Mouse (Mus musculus): ENCODE results near the gene Gpx3.
A peak's percentile ranks its signal among the peaks of the same experiment; 100 is the strongest.
"Not testable (repeated sequence)": the region's sequence is repeated elsewhere in the genome, so short reads cannot be mapped to it uniquely, and the experiment has no call there.

The Gpx3 gene

GRCm38 (mm10) chr11:54902333-54903323 lies at the start of gene Gpx3:
TSS of gene Gpx3 (plus strand) at chr11:54902453.
- H3K36me3 ChIP-seq (ENCODE audit: control insufficient read depth, insufficient read depth, low read length, poor library complexity, severe bottlenecking) = no peaks in the 10 kb centered on the region
- DNase-seq (ENCODE audit: low read depth, low spot score) = no peak
- no peaks in the 10 kb centered on the region for H3K27me3 ChIP-seq (ENCODE audit: control insufficient read depth, insufficient read depth, low read length, poor library complexity, severe bottlenecking)

- not testable (repeated sequence) for DNase-seq (ENCODE audit: low read depth, low spot score); H3K27me3 ChIP-seq (ENCODE audit: control insufficient read depth, insufficient read depth, low read length, poor library complexity, severe bottlenecking); H3K36me3 ChIP-seq (ENCODE audit: control insufficient read depth, insufficient read depth, low read length, poor library complexity, severe bottlenecking)
Measured at GRCm38 (mm10) chr11:54858880-54859279, 43.4 kb upstream of the Gpx3 start.

GRCm38 (mm10) chr11:54859322-54860165 lies 42.7 kb upstream of the Gpx3 start:
- DNase-seq (ENCODE audit: low read depth, low spot score) = peak; percentile 68
- Histone ChIP-seq H3K27me3 (ENCODE audit: control insufficient read depth, insufficient read depth, low read length, poor library complexity, severe bottlenecking) (no peaks in the 10 kb centered on the region), H3K36me3 (ENCODE audit: control insufficient read depth, insufficient read depth, low read length, poor library complexity, severe bottlenecking) (no peaks in the 10 kb centered on the region)

GRCm38 (mm10) chr11:54860256-54861038 lies 41.8 kb upstream of the Gpx3 start, which contains the start of gene Lyrm7:
TSS of gene Lyrm7 (minus strand) at chr11:54860916.
- Histone ChIP-seq H3K36me3 (ENCODE audit: control insufficient read depth, insufficient read depth, low read length, poor library complexity, severe bottlenecking) (no peaks in the 10 kb centered on the region), H3K27me3 (ENCODE audit: control insufficient read depth, insufficient read depth, low read length, poor library complexity, severe bottlenecking) (no peaks in the 10 kb centered on the region)
- peak; percentile 99 for DNase-seq (ENCODE audit: low read depth, low spot score)

GRCm38 (mm10) chr11:54861471-54862420 lies 40.5 kb upstream of the Gpx3 start:
- DNase-seq (ENCODE audit: low read depth, low spot score) = no peak
- no peaks in the 10 kb centered on the region for H3K27me3 ChIP-seq (ENCODE audit: control insufficient read depth, insufficient read depth, low read length, poor library complexity, severe bottlenecking)
- H3K36me3 ChIP-seq (ENCODE audit: control insufficient read depth, insufficient read depth, low read length, poor library complexity, severe bottlenecking) = no peaks in the 10 kb centered on the region

GRCm38 (mm10) chr11:54862621-54863520 lies 39.4 kb upstream of the Gpx3 start:
- DNase-seq (ENCODE audit: low read depth, low spot score) = peak; percentile 66
- Histone ChIP-seq H3K36me3 (ENCODE audit: control insufficient read depth, insufficient read depth, low read length, poor library complexity, severe bottlenecking) (no peaks in the 10 kb centered on the region), H3K27me3 (ENCODE audit: control insufficient read depth, insufficient read depth, low read length, poor library complexity, severe bottlenecking) (no peaks in the 10 kb centered on the region)

GRCm38 (mm10) chr11:54865330-54866085 lies 36.7 kb upstream of the Gpx3 start:
- H3K27me3 ChIP-seq (ENCODE audit: control insufficient read depth, insufficient read depth, low read length, poor library complexity, severe bottlenecking) = no peaks in the 10 kb centered on the region
- no peak for DNase-seq (ENCODE audit: low read depth, low spot score)
- 0 out of 2 replicates have a peak, but pooled peaks cover 2% of the 10 kb centered on the region for H3K36me3 ChIP-seq (ENCODE audit: control insufficient read depth, insufficient read depth, low read length, poor library complexity, severe bottlenecking)

- peak; percentile 93 for DNase-seq (ENCODE audit: low read depth, low spot score)
- peaks cover 2% of the 10 kb centered on the region; the same call in 1 of the 2 replicates for H3K36me3 ChIP-seq (ENCODE audit: control insufficient read depth, insufficient read depth, low read length, poor library complexity, severe bottlenecking)
- no peaks in the 10 kb centered on the region for H3K27me3 ChIP-seq (ENCODE audit: control insufficient read depth, insufficient read depth, low read length, poor library complexity, severe bottlenecking)
Measured at GRCm38 (mm10) chr11:54866119-54867048, 35.9 kb upstream of the Gpx3 start, which contains the start of gene Hint1. TSS of gene Hint1 (plus strand) at chr11:54866383.

GRCm38 (mm10) chr11:54867049-54867385 lies 35.2 kb upstream of the Gpx3 start:
- H3K36me3 ChIP-seq (ENCODE audit: control insufficient read depth, insufficient read depth, low read length, poor library complexity, severe bottlenecking) = peaks cover 2% of the 10 kb centered on the region; the same call in 1 of the 2 replicates
- DNase-seq (ENCODE audit: low read depth, low spot score) = no peak
- no peaks in the 10 kb centered on the region for H3K27me3 ChIP-seq (ENCODE audit: control insufficient read depth, insufficient read depth, low read length, poor library complexity, severe bottlenecking)

GRCm38 (mm10) chr11:54867903-54868434 lies 34.3 kb upstream of the Gpx3 start:
- Histone ChIP-seq H3K36me3 (ENCODE audit: control insufficient read depth, insufficient read depth, low read length, poor library complexity, severe bottlenecking) (peaks cover 2% of the 10 kb centered on the region; the same call in 1 of the 2 replicates), H3K27me3 (ENCODE audit: control insufficient read depth, insufficient read depth, low read length, poor library complexity, severe bottlenecking) (no peaks in the 10 kb centered on the region)
- no peak for DNase-seq (ENCODE audit: low read depth, low spot score)

GRCm38 (mm10) chr11:54868445-54868844 lies 33.8 kb upstream of the Gpx3 start:
- Histone ChIP-seq H3K36me3 (ENCODE audit: control insufficient read depth, insufficient read depth, low read length, poor library complexity, severe bottlenecking) (peaks cover 3% of the 10 kb centered on the region; the same call in 1 of the 2 replicates), H3K27me3 (ENCODE audit: control insufficient read depth, insufficient read depth, low read length, poor library complexity, severe bottlenecking) (no peaks in the 10 kb centered on the region)
- DNase-seq (ENCODE audit: low read depth, low spot score) = no peak

Data from splenic B cell, adult 2 months (primary cell).